Mouse (Mus musculus) liver, embryonic 14.5 days (tissue): ENCODE results near the gene Tmub2.

Source experiments
- CTCF ChIP-seq: IDR thresholded peaks from 2 replicates; pipeline ENCODE4 v1.5.1; 2016; ENCODE audit warnings: antibody characterized with exemption, low read depth, control low read depth
- EP300 ChIP-seq: IDR thresholded peaks from 2 replicates; pipeline ENCODE4 v1.6.1; 2016; ENCODE audit warnings: antibody characterized with exemption, low read depth

DNA sequence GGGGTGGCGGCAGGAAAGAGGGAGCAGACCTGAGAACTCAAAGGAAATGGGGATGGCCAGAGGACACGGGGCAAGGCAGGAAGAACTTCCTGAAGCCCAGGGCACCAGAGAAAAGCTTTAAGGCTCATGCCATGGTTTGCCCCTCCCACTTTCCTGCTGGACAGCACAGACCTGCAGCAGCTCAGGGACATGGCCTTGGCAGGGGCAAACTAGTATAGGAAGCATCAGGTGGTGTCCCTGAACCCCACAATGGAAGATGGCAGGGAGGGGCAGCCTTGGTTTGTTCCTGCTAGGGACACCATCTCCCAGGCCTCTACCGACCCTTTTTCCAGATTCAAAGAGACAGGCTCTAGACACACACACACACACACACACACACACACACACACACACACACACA lies 20.6 kb downstream of the Tmub2 start:
- no peak for TF ChIP-seq CTCF
- TF ChIP-seq EP300 = no peak
